In genomic region chr16:63069987-63070386, GRCm38 (mm10) we compare ENCODE assay signal across 27 mouse cellular contexts.
"Had no signal": no experiment of that assay in that cellular context is flagged by ENCODE, and none has a peak within 500 bp of the region (broad histone marks: within the 10 kb centered on the region; RNA-seq: fewer than 3 reads in every experiment).

No protein-coding gene starts in this region.

- H3K4me3 ChIP-seq: embryonic facial prominence, embryonic 10.5 days; embryonic facial prominence, embryonic 12.5 days; embryonic facial prominence, embryonic 13.5 days; embryonic facial prominence, embryonic 15.5 days; erythroblast, embryonic 14.5 days; forebrain, embryonic 10.5 days; forebrain, embryonic 12.5 days; forebrain, embryonic 13.5 days; forebrain, embryonic 15.5 days; gastrocnemius, adult 2 months had no signal

- ATAC-seq: forebrain, embryonic 13.5 days; forebrain, embryonic 14.5 days; forebrain, embryonic 15.5 days; forebrain, embryonic 16.5 days; forebrain, postnatal 0 days had no signal

- H3K36me3 ChIP-seq: embryonic facial prominence, embryonic 10.5 days; embryonic facial prominence, embryonic 12.5 days; embryonic facial prominence, embryonic 13.5 days; embryonic facial prominence, embryonic 15.5 days; forebrain, embryonic 10.5 days; forebrain, embryonic 12.5 days; forebrain, embryonic 15.5 days had no signal

- H3K4me2 ChIP-seq: embryonic facial prominence, embryonic 12.5 days; embryonic facial prominence, embryonic 13.5 days; embryonic facial prominence, embryonic 15.5 days; forebrain, embryonic 12.5 days; forebrain, embryonic 13.5 days; forebrain, embryonic 15.5 days had no signal

- H3K27ac ChIP-seq: embryonic facial prominence, embryonic 10.5 days; embryonic facial prominence, embryonic 12.5 days; embryonic facial prominence, embryonic 13.5 days; embryonic facial prominence, embryonic 15.5 days; forebrain, embryonic 10.5 days; forebrain, embryonic 12.5 days; forebrain, embryonic 13.5 days; forebrain, embryonic 15.5 days; gastrocnemius, adult 2 months had no signal

- H3K4me1 ChIP-seq: embryonic facial prominence, embryonic 10.5 days; embryonic facial prominence, embryonic 12.5 days; embryonic facial prominence, embryonic 13.5 days; embryonic facial prominence, embryonic 15.5 days; forebrain, embryonic 10.5 days; forebrain, embryonic 12.5 days; forebrain, embryonic 13.5 days; forebrain, embryonic 15.5 days had no signal

- H3K9ac ChIP-seq: embryonic facial prominence, embryonic 12.5 days; embryonic facial prominence, embryonic 13.5 days; embryonic facial prominence, embryonic 15.5 days; forebrain, embryonic 12.5 days; forebrain, embryonic 13.5 days; forebrain, embryonic 15.5 days; forebrain, postnatal 0 days had no signal

- DNase-seq: cerebellum, adult 2 months; cerebellum, adult 8-10 months; cerebellum, adult 9-10 months; cerebellum, adult 9-11 months; cerebellum, postnatal 10 days; cerebellum, postnatal 14 days; cerebellum, postnatal 25 days; cerebellum, postnatal 36 days; embryo, embryonic 11 days; forebrain, postnatal 0 days; gastrocnemius, adult 2 months; gastrocnemius, postnatal 10 days; gastrocnemius, postnatal 14 days; gastrocnemius, postnatal 25 days; gastrocnemius, postnatal 36 days; heart, adult 18-20 months had no signal

- H3K9me3 ChIP-seq: embryonic facial prominence, embryonic 10.5 days; embryonic facial prominence, embryonic 12.5 days; embryonic facial prominence, embryonic 13.5 days; embryonic facial prominence, embryonic 15.5 days; forebrain, embryonic 10.5 days; forebrain, embryonic 12.5 days; forebrain, embryonic 13.5 days; forebrain, embryonic 15.5 days had no signal

- H3K27me3 ChIP-seq: embryonic facial prominence, embryonic 12.5 days; embryonic facial prominence, embryonic 13.5 days; embryonic facial prominence, embryonic 15.5 days; forebrain, embryonic 12.5 days; forebrain, embryonic 13.5 days; forebrain, embryonic 15.5 days had no signal
